Comparison of ENCODE assay signal across 13 mouse cellular contexts in genomic region chr5:63262568-63262967, GRCm38 (mm10).
DNase-seq lines count a peak whose midpoint lies in the region; ATAC-seq and TF ChIP-seq lines count a peak whose summit lies in the region.
"Had no signal": no experiment of that assay in that cellular context is flagged by ENCODE, and none has a peak within 500 bp of the region (broad histone marks: within the 10 kb centered on the region; RNA-seq: fewer than 3 reads in every experiment).

No protein-coding gene starts in this region.

- no peaks in the 10 kb centered on the region for H3K36me3 ChIP-seq in forebrain, embryonic 14.5 days (ENCODE audit: control insufficient read depth, insufficient read depth, low read length)
- H3K36me3 ChIP-seq in forebrain, embryonic 12.5 days (replicated peaks), result no peaks in the 10 kb centered on the region

- no peak for TF ChIP-seq POLR2A in brain, embryonic 14.5 days (IDR thresholded peaks at IDR 0.05; ENCODE audit: borderline replicate concordance, extremely low read depth, insufficient read depth, insufficient read length, poor library complexity, severe bottlenecking)

- peak; percentile 69 for DNase-seq in forebrain, embryonic 14.5 days (ENCODE audit: low spot score)
- DNase-seq in lung, postnatal 10 days, result peak; percentile 27
- no peak for DNase-seq in lung, postnatal 25 days (ENCODE audit: low spot score)
- DNase-seq in brain, embryonic 14.5 days (ENCODE audit: low read depth), result peak; percentile 72
- DNase-seq in layer of hippocampus, postnatal 14 days (ENCODE audit: low spot score in 2 of 2), result peak; percentile 21 to 77
- DNase-seq in ovary, postnatal 36 days (ENCODE audit: low spot score), result no peak
- DNase-seq in urinary bladder, adult 2 months (ENCODE audit: low spot score), result no peak
- DNase-seq: cerebellum, adult 11-12 months; heart, adult 11 months; heart, postnatal 14 days; kidney, postnatal 36 days had no signal

- H3K4me2 ChIP-seq in forebrain, embryonic 14.5 days (ENCODE audit: low read length), result no peak overlapping the region
- H3K4me2 ChIP-seq in forebrain, embryonic 12.5 days, result no peak overlapping the region

- H3K27me3 ChIP-seq in forebrain, embryonic 14.5 days (replicated peaks; ENCODE audit: control insufficient read depth, insufficient read depth, low read length), result no peaks in the 10 kb centered on the region
- no peaks in the 10 kb centered on the region for H3K27me3 ChIP-seq in forebrain, embryonic 12.5 days

- H3K4me3 ChIP-seq in forebrain, embryonic 14.5 days (ENCODE audit: low read depth, low read length), result no peak overlapping the region
- no peak overlapping the region for H3K4me3 ChIP-seq in forebrain, embryonic 12.5 days (replicated peaks)

- peak; percentile 79 for ATAC-seq in forebrain, embryonic 14.5 days
- no peak for ATAC-seq in forebrain, embryonic 12.5 days (ENCODE audit: low FRiP score)
- ATAC-seq: CD4-positive, CD25-positive, alpha-beta regulatory T cell, adult 4 months had no signal

- no peak for TF ChIP-seq CTCF in brain, embryonic 14.5 days (IDR thresholded peaks at IDR 0.05; ENCODE audit: borderline replicate concordance, extremely low read depth, insufficient read depth, insufficient read length)

- H3K9ac ChIP-seq in forebrain, embryonic 14.5 days (ENCODE audit: low read length), result no peak overlapping the region
- no peak overlapping the region for H3K9ac ChIP-seq in forebrain, embryonic 12.5 days

- no peak overlapping the region for H3K27ac ChIP-seq in forebrain, embryonic 14.5 days (ENCODE audit: low read depth, low read length)
- no peak overlapping the region for H3K27ac ChIP-seq in forebrain, embryonic 12.5 days

- no peaks in the 10 kb centered on the region for H3K4me1 ChIP-seq in forebrain, embryonic 14.5 days (ENCODE audit: control insufficient read depth, insufficient read depth, low read length)
- no peaks in the 10 kb centered on the region for H3K4me1 ChIP-seq in forebrain, embryonic 12.5 days

- no peaks in the 10 kb centered on the region for H3K9me3 ChIP-seq in forebrain, embryonic 14.5 days (replicated peaks; ENCODE audit: control insufficient read depth, low read length)
- H3K9me3 ChIP-seq in forebrain, embryonic 12.5 days, result no peaks in the 10 kb centered on the region

Comparison
In these comparisons a context has a peak if more than half of its experiments do, and no peak if none do; other contexts are left out.
1. DNase-seq: peak in forebrain, embryonic 14.5 days (single experiment), lung, postnatal 10 days (single experiment), brain, embryonic 14.5 days (single experiment) and layer of hippocampus, postnatal 14 days (2 of 2); none in lung, postnatal 25 days (single experiment), ovary, postnatal 36 days (single experiment) and urinary bladder, adult 2 months (single experiment).